Mouse (Mus musculus) lung, adult 2 months (tissue): ENCODE results near the gene Ltv1.

Experiments
- CTCF ChIP-seq: fragments of 200-500 bp; IDR thresholded peaks from 2 replicates; pipeline ENCODE4 v1.5.1; 2011; ENCODE audit warnings: mild to moderate bottlenecking, low read length, control low read depth; ENCODE audit not compliant: insufficient read depth
- POLR2A ChIP-seq: fragments of 200-500 bp; IDR thresholded peaks from 2 replicates; pipeline ENCODE4 v1.6.1; 2011; ENCODE audit warnings: low read depth, mild to moderate bottlenecking, control low read depth, low read length, borderline replicate concordance; ENCODE audit errors: extremely low read depth

GRCm38 (mm10) chr10:13240431-13240830, 47.5 kb upstream of the Ltv1 start:
- TF ChIP-seq POLR2A (no peak), CTCF (no peak)
